Mouse (Mus musculus) ES-E14 (cell line): ENCODE data around the gene Arhgap20. TPM values are rescaled to one million over a fixed set of nuclear protein-coding genes. Genes with fewer than 3 reads are reported as not detected.

Source experiments
- DNase-seq: peaks from one replicate; pipeline ENCODE4 v3.0.0-alpha.2; 2013; ENCODE audit warnings: low read depth, low spot score
- H3K27ac ChIP-seq: 2 replicates; pipeline ENCODE4 v1.5.1; 2012; ENCODE audit warnings: low read depth, mild to moderate bottlenecking, low read length, moderate library complexity, mixed read lengths; ENCODE audit not compliant: poor library complexity, insufficient read depth, severe bottlenecking
- H3K36me3 ChIP-seq: 2 replicates; pipeline ENCODE4 v1.6.1; 2012; ENCODE audit warnings: mild to moderate bottlenecking, low read length, moderate library complexity, mixed read lengths; ENCODE audit not compliant: control insufficient read depth, poor library complexity, insufficient read depth, severe bottlenecking
- H3K4me1 ChIP-seq, 2 experiments: fragments of 150-350 bp in 1 of 2; sonication (generic) in 1 of 2; 2 replicates each; pipeline ENCODE4 v1.6.1; 2012; ENCODE audit warnings: low read length in 2 of 2, mild to moderate bottlenecking in 1 of 2, mixed read lengths in 1 of 2; ENCODE audit not compliant: control insufficient read depth in 2 of 2, insufficient read depth in 2 of 2, poor library complexity in 1 of 2
- H3K4me3 ChIP-seq, 2 experiments: fragments of 150-350 bp in 1 of 2; sonication (generic) in 1 of 2; 2 replicates each; pipeline ENCODE4 v1.5.1; 2012; ENCODE audit warnings: low read length in 2 of 2, low read depth in 1 of 2, mild to moderate bottlenecking in 1 of 2, mixed read lengths in 1 of 2; ENCODE audit not compliant: insufficient read depth in 1 of 2, poor library complexity in 1 of 2, severe bottlenecking in 1 of 2
- H3K9ac ChIP-seq: 2 replicates; pipeline ENCODE4 v1.6.1; 2012; ENCODE audit warnings: low read depth, mild to moderate bottlenecking, low read length, mixed read lengths; ENCODE audit not compliant: poor library complexity, insufficient read depth, severe bottlenecking
- H3K9me3 ChIP-seq: fragments of 150-350 bp; sonication (generic); 2 replicates; pipeline ENCODE4 v1.6.1; 2012; ENCODE audit warnings: low read depth, mild to moderate bottlenecking, low read length; ENCODE audit not compliant: control insufficient read depth, insufficient read depth
- CHD2 ChIP-seq: IDR thresholded peaks from 2 replicates; pipeline ENCODE4 v1.6.1; 2014; ENCODE audit warnings: mild to moderate bottlenecking, low read depth, low read length, inconsistent platforms
- HCFC1 ChIP-seq: IDR thresholded peaks from 2 replicates; pipeline ENCODE4 v1.6.1; 2012; ENCODE audit warnings: low read length, inconsistent platforms, borderline replicate concordance; ENCODE audit not compliant: insufficient read depth
- MAFK ChIP-seq: IDR thresholded peaks from 2 replicates; pipeline ENCODE4 v1.6.1; 2014; ENCODE audit warnings: mild to moderate bottlenecking, low read depth, low read length, inconsistent platforms; ENCODE audit not compliant: insufficient read depth
- ZC3H11A ChIP-seq: IDR thresholded peaks from 2 replicates; pipeline ENCODE4 v1.6.1; 2012; ENCODE audit warnings: low read depth, mild to moderate bottlenecking, inconsistent platforms, low read length, borderline replicate concordance
- ZNF384 ChIP-seq: IDR thresholded peaks from 2 replicates; pipeline ENCODE4 v1.6.1; 2012; ENCODE audit warnings: low read depth, low read length, inconsistent platforms
- in situ Hi-C, 2 experiments: fragments of 600-800 bp; cut with MboI; formaldehyde crosslinking; loops; one replicate each; pipeline ENCODE4 v1.15.1; 2025; ENCODE audit warnings: low sequenced_read_pairs in 2 of 2, inconsistent platforms in 1 of 2; ENCODE audit not compliant: unreplicated experiment in 2 of 2
- total RNA-seq: library from RNA; depleted of rRNA; stranded (reverse); fragments of 300-350 nt; gene quantifications from 2 replicates; pipeline ENCODE4 v1.2.3, GENCODE M21; 2012

The Arhgap20 gene
- total RNA-seq, 1 experiment: 0.31 TPM

DNA sequence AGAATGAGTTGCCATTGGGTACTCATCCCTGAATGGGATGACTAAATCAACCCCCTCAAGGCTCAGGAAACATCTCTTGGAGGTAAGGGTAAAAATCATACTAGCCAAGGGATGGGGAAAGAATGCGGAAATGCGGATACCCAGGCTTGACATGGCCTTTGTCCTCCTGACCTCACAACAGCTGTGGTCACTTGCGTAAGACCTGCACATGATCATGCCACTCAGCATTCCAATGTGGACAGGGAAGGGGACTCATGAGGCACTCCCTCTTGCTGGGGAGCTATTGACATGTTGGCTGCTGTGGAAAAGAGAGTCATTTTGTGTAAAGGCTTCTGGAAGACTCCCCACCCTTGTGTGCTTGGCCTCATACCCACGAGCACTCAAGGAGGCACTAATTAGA, 103.9 kb downstream of the Arhgap20 start:
- H3K9ac ChIP-seq: no peak overlapping the region
- no peaks in the 10 kb centered on the region for H3K36me3 ChIP-seq
- DNase-seq: no peak
- H3K9me3 ChIP-seq: no peaks in the 10 kb centered on the region
- in situ Hi-C loops: no loop called here
- H3K4me3 ChIP-seq: no peak overlapping the region
- H3K27ac ChIP-seq: no peak overlapping the region
- no peak for TF ChIP-seq MAFK
- no peak for TF ChIP-seq ZNF384
- no peak for TF ChIP-seq HCFC1
- no peak for TF ChIP-seq CHD2
- TF ChIP-seq ZC3H11A: no peak
- no peaks in the 10 kb centered on the region for H3K4me1 ChIP-seq

DNA sequence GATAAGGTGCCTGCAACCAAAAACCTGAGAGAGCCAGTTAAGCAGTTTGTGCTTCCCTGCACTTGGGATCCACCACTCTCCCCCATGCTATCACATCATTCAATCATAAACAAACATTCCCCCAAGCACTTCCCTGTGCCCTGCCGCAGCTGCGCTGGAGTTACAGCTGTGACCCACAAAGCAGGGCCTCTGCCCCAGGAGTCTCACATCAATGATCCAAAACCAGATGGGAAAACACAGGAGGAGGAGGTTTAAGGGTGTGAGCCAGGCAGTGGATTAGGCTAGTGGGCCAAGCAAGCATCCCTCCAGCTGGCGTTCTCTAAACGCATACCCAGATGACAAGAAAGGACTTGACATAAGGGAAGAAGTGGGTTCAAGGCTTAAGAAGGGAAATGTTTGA, 109.2 kb downstream of the Arhgap20 start:
- no peaks in the 10 kb centered on the region for H3K36me3 ChIP-seq
- in situ Hi-C loops: no loop called here
- no peaks in the 10 kb centered on the region for H3K9me3 ChIP-seq
- H3K9ac ChIP-seq: no peak overlapping the region
- TF ChIP-seq ZC3H11A (no peak), CHD2 (no peak), MAFK (no peak), ZNF384 (no peak), HCFC1 (no peak)
- H3K4me1 ChIP-seq: no peaks in the 10 kb centered on the region
- H3K4me3 ChIP-seq: no peak overlapping the region
- H3K27ac ChIP-seq: no peak overlapping the region
- no peak for DNase-seq

DNA sequence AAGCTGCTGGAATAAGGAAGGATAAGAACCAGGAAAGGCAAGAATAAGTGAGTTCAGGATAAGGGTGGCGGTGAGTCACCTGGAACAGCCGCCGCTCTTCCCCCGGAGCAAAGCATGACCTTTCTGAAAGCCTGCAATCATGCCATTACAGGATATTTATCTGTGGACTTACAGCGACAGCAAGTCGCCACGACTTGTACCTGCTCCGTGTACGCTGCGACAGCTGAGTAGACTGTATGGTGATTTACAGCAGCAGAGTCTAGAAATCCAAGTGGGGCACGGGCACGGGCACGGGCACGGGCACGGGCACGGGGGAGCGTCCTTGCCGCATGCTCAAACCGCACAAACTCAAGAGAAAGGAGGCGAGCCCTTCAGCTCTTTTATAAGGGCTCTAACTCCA, 110.4 kb downstream of the Arhgap20 start:
- Histone ChIP-seq H3K4me1 (no peaks in the 10 kb centered on the region), H3K36me3 (no peaks in the 10 kb centered on the region), H3K9ac (no peak overlapping the region), H3K9me3 (no peaks in the 10 kb centered on the region), H3K4me3 (no peak overlapping the region), H3K27ac (no peak overlapping the region)
- in situ Hi-C loops: no loop called here
- TF ChIP-seq CHD2 (no peak), ZNF384 (no peak), MAFK (no peak), HCFC1 (no peak), ZC3H11A (no peak)
- no peak for DNase-seq

DNA sequence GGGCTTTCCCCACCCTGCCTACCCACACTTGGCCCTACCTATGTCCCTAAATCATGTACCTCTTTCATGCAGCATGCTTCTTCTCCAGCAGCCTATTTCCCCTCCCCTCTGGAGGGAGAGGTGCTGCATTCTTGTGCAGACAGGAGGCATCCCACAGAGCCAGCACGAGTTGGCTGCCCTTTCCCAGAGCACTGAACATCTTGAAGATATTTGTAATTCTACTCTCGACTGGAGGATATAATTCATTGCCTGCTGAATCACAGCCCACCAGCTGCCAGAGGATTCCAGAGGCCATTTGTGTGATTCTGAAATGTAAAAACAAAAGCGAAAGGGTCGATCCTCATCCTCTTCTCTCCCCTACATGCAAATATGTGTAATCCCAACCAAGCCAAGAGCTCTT, 116.2 kb downstream of the Arhgap20 start:
- Histone ChIP-seq H3K9me3 (no peaks in the 10 kb centered on the region), H3K27ac (no peak overlapping the region), H3K9ac (no peak overlapping the region), H3K4me3 (no peak overlapping the region), H3K36me3 (no peaks in the 10 kb centered on the region), H3K4me1 (no peaks in the 10 kb centered on the region)
- in situ Hi-C loops: no loop called here
- DNase-seq: no peak
- TF ChIP-seq CHD2: no peak
- no peak for TF ChIP-seq ZNF384
- TF ChIP-seq MAFK: no peak
- TF ChIP-seq ZC3H11A: no peak
- no peak for TF ChIP-seq HCFC1

DNA sequence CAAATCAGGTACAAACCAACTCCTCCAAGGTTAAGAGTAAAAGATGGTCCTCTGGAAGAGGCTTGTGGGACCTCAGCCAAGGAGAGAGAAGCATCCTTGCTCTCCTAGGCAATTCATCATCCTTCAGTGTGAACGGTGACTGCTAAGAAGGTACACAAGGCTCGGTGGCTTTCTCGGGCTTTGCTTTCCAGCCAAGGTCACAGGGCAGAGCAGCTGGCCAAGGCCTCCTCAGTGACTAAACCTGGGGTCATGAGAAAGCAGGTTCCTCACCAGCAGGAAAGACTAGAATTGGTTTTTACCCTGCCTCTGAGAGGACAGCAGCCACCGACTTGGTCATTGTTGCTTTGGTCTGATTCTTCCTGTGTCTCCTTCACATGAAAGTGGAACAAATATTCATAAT, 116.7 kb downstream of the Arhgap20 start:
- Histone ChIP-seq H3K36me3 (no peaks in the 10 kb centered on the region), H3K4me3 (no peak overlapping the region), H3K9ac (no peak overlapping the region), H3K4me1 (no peaks in the 10 kb centered on the region), H3K9me3 (no peaks in the 10 kb centered on the region), H3K27ac (no peak overlapping the region)
- in situ Hi-C loops: no loop called here
- TF ChIP-seq ZC3H11A (no peak), CHD2 (no peak), MAFK (no peak), ZNF384 (no peak), HCFC1 (no peak)
- no peak for DNase-seq
